Mouse (Mus musculus) naive thymus-derived CD4-positive, alpha-beta T cell, adult 2 months (primary cell): ENCODE data around the gene 1700014D04Rik.
"Not testable (repeated sequence)": the region's sequence is repeated elsewhere in the genome, so short reads cannot be mapped to it uniquely, and the experiment has no call there.

ENCODE experiments used
- DNase-seq: peaks from one replicate; pipeline ENCODE4 v3.0.0-alpha.2; 2011; ENCODE audit warnings: low read depth

Gene 1700014D04Rik

DNA sequence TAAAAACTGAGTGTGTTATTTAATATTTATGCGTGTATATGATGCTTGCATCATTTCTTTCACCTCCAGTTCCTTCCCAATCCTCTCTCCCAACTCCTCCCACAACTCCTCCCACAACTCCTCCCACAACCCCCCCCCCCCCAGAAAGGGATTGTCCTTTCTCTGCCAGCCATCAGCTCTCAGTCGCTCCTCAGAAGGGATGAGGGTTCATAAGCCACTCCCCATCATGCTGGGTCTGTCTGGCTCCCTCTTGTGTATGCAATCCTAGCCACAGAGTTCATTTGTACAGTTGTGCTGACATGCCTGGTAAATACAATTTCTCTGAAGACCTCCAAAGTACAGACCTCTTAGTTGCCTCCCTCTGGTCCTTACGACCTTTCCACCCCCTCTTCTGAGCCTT is 11.4 kb downstream of the 1700014D04Rik start:
- DNase-seq: no peak

DNA sequence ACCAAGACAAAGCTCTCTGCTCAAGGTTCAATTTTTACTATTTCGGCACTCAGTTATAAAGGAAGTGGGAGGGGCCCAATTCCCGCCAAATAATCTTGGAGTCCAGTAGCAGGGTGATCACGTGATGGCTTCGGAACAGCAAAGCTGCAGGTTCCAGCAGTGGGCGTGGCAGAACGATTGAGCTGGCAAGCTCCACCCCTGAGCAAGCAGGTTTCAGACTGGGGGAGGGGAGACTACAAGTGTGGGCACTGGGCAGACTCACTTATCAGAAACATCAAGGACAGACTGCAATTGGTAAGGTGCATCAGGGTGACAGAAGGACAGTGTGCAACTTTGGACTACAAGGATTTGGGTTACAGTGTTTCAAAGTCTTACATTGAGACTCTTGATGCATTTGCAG is 12.2 kb downstream of the 1700014D04Rik start:
- DNase-seq: not testable (repeated sequence)

DNA sequence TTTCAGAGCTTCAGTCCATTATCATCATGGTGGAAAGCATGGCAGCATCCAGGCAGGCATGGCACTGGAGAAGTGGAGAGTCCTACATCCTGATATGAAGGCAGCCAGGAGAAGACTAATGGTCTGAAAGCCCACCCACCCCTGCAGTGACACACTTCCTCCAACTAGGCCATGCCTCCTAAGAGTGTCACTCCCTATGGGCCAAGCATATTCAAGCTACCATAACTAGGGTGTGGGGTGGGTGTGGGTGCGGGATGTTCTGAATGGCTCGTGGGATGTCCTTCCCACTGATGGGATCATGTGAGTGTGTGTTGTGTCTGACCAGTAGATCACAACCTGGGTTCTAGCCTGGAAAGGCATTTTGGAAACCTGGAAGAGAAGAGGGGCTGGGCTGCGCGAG is 12.6 kb downstream of the 1700014D04Rik start:
- DNase-seq: no peak

DNA sequence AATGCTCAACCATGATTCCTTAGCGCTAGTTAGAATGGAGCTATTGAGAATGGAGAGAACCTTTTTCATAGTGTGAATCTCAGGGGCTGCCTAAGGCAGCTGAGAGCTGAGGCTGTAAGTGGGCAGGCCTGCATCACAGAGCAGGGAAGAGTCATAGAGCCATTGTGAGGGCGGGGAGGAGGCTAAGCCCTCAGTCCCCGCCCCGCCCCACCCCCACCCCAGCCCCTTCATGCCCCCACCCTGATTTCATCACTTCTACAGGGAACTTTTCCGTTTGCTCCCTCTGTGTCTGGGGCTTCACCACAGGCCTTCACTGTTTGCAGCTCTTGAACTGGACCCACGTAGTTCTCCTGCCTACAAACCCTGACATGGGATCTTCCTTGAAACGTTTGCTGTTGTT is 14.9 kb downstream of the 1700014D04Rik start, which contains the start of gene Spata31d1d:
Spata31d1d (minus strand) TSS at position 101 of the 400 bp plus-strand sequence.
- no peak for DNase-seq

DNA sequence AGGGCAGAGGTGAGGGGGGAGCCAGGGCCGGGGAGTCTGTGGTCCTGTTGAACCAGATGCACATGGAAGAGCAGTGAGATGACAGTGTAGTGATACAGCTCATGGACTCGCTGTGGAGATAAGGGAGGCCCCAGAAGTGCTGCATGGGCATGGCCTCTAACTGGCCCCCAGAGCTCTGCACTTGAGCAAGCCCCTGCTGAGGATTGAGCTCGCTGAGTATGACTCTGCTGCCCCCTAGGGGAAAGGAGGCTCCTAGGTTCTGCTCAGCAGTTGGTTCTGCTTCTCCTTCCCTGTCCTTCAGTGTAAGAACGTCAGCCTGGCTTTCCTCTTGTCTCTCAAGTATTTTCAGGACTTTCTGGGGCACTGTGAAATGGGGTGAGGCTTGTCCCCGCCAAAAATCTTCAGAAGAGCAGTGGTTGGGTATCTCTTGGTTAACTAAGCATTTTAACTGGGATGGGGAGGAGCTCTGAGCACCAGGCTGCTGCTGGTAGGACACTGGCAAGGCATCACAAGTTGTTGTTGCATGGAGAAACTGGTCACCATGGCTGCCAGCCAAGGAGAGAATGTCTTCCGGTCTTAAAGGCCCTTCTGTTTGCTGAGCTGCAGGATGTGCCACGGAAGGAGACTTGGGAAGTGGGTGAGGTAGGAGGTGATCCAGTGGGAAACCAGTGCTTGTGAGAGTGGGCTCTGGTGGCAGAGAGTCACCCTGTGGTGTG is 18.0 kb downstream of the 1700014D04Rik start:
- DNase-seq: peak; percentile 89

DNA sequence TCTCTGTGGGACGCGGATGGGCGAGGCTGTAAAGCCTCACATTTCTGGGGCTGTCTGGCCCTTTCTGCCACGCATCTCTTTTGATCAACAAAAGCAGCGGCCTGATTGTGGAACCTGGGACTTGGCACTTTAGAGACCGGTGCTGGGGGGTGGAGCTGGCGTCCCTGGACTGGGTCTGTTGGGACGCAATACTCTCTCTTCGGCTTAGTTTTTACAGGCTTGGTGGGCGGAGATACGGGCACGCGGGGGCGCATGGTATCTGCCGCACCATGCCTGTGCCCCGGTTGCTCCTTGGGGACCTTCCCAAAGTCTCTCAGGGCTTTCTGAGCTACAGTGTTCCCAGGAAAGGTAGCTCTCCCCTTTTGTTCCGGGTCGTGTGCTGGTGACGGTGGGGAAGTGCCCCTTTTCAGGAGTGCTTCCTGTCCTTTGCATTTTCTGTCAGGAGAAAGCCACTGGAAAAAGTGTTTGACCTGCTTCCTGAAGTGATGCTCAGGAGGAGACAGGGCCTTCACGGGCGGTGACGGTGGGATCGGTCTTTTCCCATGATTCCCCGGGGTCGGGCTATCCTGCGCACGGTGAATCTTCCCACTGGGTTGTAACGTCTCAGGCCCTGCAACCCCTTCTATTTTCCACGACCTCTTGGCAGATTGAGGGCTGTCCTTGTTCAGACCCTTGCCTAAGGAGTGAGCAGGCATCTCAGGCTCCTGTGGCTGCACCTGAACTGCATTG is 20.2 kb downstream of the 1700014D04Rik start:
- DNase-seq: no peak

DNA sequence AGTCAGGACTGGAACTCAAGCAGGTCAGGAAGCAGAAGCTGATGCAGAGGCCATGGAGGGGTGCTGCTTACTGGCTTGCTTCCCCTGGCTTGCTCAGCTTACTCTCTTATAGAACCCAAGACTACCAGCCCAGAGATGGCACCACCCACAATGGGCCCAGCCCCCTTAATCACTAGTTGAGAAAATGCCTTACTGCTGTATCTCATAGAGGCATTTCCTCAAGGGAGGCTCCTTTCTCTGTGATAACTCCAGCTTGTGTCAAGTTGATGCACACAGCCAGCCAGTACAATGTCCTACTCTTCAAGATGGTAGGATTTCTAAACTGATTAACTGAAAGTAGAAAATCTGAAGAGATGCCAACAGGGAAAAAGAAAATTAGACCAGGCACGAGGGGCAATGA is 24.5 kb downstream of the 1700014D04Rik start:
- DNase-seq: not testable (repeated sequence)

DNA sequence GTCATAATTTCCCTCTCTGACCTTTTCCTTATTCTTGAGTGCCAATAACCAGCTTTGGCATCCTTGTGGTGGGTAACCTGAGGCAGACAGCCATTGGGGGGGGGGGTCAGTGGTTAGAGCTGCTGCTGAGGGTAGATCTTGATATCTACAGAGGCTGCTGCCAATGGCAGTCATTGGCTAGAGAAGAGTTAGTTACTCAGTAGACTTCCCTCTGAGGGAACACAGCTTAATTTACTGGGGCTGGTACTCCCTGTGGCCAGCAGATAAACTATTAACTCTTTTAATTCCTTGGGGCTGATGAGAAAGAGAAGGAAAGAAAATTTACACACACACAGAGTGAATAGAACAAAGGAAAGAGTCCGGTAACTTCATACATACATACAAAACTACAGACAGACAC is 27.1 kb downstream of the 1700014D04Rik start:
- DNase-seq: no peak

DNA sequence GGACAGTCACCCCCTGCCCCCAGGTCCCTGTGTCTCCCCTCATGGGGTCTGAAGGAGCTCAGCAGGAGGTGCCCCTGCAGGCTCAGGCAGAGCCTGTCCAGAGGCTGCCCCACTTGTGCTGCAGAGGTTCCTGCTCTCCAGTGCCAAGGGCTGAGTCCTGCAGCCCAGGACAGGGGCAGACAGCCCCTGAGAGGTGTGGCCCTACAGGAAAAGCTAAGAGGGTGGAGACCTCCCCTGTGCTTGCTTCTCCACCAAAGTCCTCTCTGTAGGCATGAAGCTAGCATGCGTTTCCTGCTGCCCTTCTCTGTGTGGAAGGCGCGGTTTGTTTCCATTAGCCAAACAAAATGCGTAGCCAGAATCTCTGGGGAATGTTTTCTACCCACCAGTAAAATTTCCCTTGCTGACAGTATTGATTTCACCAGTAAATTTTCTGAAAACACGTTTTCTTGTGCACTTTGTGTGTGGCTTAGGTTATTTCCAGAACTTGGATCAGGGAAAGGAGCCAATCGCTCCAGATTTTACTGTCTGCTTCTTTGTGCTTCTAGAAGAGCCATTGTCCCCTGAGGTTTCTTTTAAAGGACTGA is 27.6 kb downstream of the 1700014D04Rik start:
- DNase-seq: peak; percentile 49

DNA sequence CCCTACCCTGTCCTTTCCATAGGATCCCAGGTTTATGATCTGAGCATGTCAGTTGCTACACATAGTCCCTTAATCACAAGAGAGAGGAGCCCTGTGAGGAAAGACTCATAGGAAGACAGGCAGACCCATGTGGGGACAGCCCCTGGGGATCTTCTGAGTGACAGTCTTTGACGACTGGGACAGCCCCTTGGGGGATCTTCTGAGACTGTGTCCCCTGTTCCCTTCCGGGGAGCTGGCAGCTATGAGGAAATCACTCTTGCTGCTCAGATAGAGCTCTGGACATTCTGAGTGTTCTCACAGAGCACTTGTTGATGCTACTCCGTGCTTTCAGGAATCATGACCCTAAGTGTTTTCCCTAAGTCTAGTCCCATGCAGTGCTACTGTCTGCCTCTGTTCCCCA is 32.8 kb downstream of the 1700014D04Rik start:
- DNase-seq: peak; percentile 34

DNA sequence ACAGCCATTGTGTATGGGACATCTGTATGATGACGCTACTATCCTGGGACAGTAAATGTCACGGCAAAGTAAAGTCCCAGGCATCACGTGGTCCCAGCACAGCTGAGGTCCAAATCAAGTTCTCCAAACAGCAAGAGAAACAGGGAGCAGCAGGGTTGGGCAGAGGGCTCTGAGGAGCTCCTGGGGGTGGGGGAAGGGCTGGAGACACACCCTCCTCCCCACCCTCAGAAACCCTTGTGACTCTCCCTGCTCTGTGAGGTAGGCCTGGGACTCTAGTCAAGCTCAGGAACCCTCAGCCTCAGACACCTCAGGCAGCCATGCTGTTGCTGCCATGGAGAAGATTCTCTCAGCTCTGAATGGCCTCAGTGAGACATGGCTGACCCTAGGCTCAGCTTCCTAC is 34.6 kb downstream of the 1700014D04Rik start, which contains the start of gene Spata31d1b:
Spata31d1b (plus strand) TSS at position 301 of the 400 bp plus-strand sequence.
- not testable (repeated sequence) for DNase-seq

DNA sequence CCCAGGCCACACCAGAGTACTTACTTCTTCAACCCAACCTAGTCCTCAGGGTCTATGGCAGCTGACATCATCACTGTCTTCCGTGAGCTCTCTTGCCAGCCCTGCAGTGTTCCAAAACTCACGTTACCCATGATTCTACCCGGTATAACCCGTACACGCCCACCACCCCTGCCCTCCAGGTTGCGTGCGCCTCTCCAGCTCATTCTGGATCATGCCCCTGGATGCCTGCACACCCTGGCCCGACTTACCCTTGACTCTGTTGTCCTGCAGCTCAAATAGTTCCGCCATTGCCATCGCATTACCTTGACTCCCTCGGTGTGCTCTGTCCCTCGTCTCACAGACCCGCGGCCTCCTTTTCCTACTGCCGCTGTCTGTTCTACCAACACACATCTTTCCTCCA is 36.3 kb downstream of the 1700014D04Rik start, which contains the start of gene Spata31d1a:
Spata31d1a (minus strand) TSS at position 101 of the 400 bp plus-strand sequence.
- no peak for DNase-seq

DNA sequence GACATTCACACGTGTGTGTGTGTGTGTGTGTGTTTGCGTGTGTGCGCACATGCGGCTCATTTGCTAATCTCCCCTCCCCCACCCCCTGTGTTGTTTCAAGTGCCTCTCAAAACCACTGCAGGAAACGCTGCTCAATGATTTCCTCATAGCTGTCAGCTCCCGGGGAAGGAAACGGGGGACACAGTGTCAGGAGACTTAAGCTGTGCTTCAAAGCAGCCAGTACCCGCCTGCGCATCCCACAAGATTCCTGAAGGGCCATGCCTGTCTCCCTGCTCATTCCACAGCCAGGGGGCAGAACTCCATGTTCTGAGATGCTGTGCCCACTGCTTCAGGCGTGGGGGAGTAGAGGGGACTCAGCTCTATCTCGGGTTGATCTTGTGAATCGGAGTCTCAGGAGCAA is 42.0 kb downstream of the 1700014D04Rik start:
- DNase-seq: peak; percentile 84

DNA sequence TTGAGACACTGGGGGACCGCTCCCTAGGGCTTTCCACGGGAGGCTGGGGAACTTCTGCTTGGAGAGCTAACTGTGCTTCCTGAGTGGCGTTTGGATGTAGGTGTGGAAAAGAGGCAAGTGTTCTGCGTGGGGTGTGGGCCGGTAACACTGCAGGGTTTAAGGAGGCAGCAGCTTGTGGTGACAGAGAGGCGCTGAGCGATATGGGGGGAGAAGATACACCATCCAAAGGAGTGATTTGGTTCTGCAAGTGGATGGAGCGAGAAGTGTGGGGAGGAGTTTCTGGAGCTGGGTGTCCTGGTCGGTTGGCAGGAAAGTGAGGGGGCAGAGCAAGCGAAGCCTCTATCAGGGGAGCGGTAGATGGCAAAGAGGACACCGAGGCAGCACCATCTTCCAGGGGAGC is 43.0 kb downstream of the 1700014D04Rik start:
- no peak for DNase-seq

DNA sequence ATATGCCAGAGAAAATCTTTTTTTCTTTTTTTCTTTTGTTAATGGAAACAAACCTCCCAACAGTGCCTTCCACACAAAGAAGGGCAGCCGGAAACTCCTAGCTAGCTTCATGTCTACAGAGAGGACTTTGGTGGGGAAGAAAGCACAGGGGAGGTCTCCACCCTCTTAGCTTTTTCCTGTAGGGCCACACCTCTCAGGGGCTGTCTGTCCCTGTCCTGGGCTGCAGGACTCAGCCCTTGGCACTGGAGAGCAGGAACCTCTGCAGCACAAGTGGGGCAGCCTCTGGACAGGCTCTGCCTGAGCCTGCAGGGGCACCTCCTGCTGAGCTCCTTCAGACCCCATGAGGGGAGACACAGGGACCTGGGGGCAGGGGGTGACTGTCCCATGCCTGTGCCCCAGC is 46.4 kb downstream of the 1700014D04Rik start:
- DNase-seq: not testable (repeated sequence)

DNA sequence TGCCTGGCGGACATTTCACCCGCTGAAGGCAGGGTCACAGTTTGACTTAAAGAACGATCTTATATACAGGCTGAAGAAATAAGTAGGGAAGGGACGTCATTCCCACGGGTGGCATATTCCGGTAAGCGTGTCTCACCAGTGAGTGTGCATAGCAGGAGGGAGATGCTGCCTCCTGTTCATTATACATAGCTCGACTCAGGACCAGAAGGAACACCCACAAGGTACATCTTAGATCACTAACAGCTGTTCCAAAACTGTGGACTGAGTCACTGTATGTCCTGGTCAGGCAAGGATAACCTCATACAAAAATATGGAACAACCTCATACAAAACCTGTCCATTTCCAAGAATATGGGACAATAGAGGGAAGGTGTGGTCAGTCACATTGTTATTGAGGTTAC is 47.4 kb downstream of the 1700014D04Rik start:
- DNase-seq: no peak

DNA sequence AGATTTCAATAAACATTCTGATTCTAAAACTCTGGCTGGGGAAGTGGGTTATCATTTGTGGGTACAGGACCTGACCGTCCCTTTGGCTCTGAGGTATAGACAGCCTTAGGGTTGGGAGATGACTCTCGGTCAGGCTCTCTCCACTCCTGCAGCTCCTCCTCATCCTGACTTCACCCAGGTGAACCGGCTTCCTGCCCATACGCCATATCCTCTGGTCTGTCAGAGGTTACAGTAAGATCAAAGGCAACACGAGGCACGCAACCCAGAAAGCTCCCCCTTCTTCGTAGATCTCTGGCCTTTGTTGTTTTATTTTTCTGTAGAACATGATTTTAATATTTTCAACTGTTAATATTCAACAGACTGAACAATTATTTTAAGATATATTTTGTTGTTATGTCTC is 50.8 kb downstream of the 1700014D04Rik start:
- DNase-seq: peak; percentile 71

DNA sequence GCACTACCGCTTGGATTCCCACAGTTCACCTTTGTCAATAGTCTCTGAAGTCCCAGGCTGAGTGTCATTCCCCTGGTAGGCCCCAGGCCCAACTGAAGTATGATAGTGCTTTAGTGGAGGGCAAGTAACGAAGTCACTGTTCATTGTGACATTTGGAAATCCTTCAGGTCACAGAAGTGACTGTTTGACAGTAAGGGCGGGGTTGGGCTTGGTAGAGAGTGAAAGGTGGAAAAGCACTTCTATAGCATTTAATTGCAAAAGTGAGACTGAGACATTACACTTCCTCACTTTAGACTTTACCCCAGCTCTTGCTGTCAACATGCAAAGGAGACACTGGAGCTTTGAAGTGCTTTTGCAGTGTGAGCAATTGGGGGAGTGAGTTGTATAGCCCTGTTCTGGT is 52.5 kb downstream of the 1700014D04Rik start, which contains the start of gene 4921517D22Rik:
4921517D22Rik (minus strand) TSS at position 101 of the 400 bp plus-strand sequence.
- no peak for DNase-seq

DNA sequence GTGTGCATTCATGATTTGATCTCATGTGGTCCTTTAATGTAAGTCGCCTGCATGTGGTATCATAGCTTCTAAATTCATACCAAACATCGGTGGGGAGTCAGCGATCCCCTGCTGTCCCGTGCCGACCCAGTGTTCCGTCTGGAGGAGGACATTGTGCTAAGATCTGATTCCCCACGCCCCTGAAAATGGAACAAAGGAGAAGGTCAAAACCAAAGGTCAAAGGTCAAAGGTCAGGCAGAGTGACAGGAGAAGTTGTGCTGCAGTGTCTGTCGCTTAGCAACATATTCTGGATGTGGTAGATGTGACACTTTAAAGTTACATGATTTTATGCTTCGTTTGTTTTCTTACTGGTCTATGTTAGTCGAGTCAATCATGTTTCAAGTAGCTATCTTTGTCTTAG is 55.1 kb downstream of the 1700014D04Rik start:
- DNase-seq: no peak
